Mouse (Mus musculus) liver, embryonic 16.5 days (tissue): Measurements from ENCODE around the gene Slc22a12. TPM values are rescaled to one million over a fixed set of nuclear protein-coding genes. Genes with fewer than 3 reads are reported as not detected.
A peak's percentile ranks its signal among the peaks of the same experiment; 100 is the strongest.

Source experiments
- ATAC-seq: fragments of 200-750 bp; cut with Nextera tagmentation; 2 replicates; pipeline ENCODE4 v1.8.0; 2017; ENCODE audit warnings: low read depth, mild to moderate bottlenecking, moderate number of reproducible peaks, moderate library complexity
- H3K27ac ChIP-seq: fragments of 300-500 bp; sonication (generic); 2 replicates; pipeline ENCODE4 v1.5.1; 2014; ENCODE audit warnings: mild to moderate bottlenecking, low read length
- H3K27me3 ChIP-seq: fragments of 300-500 bp; sonication (generic); 2 replicates; pipeline ENCODE4 v1.6.1; 2014; ENCODE audit warnings: low read depth, low read length, mixed read lengths; ENCODE audit not compliant: control insufficient read depth, insufficient read depth
- H3K36me3 ChIP-seq: fragments of 300-500 bp; sonication (generic); 2 replicates; pipeline ENCODE4 v1.6.1; 2014; ENCODE audit warnings: mild to moderate bottlenecking; ENCODE audit not compliant: control insufficient read depth, insufficient read depth
- H3K4me1 ChIP-seq: fragments of 300-500 bp; sonication (generic); 2 replicates; pipeline ENCODE4 v1.6.1; 2014; ENCODE audit warnings: low read depth, low read length, mixed read lengths; ENCODE audit not compliant: control insufficient read depth
- H3K4me2 ChIP-seq: fragments of 300-500 bp; sonication (generic); 2 replicates; pipeline ENCODE4 v1.6.1; 2014; ENCODE audit warnings: low read depth, low read length, mixed read lengths
- H3K4me3 ChIP-seq: fragments of 300-500 bp; sonication (generic); 2 replicates; pipeline ENCODE4 v1.5.1; 2014; ENCODE audit warnings: low read depth, mild to moderate bottlenecking, low read length
- H3K9ac ChIP-seq: fragments of 300-500 bp; sonication (generic); 2 replicates; pipeline ENCODE4 v1.6.1; 2014; ENCODE audit warnings: low read depth, low read length
- H3K9me3 ChIP-seq: fragments of 300-500 bp; sonication (generic); replicated peaks from 2 replicates; pipeline ENCODE4 v1.6.1; 2016; ENCODE audit warnings: low read length; ENCODE audit not compliant: control insufficient read depth
- WGBS: fragments of 180-500 bp; shearing (Covaris S2); extraction: QIAGEN DNeasy Blood & Tissue Kit; methylation state at CpG from one replicate; pipeline ENCODE4 v1.1.7; 2014; ENCODE audit not compliant: insufficient replicate concordance; 5-methylcytosine and 5-hydroxymethylcytosine counted together
- polyA plus RNA-seq: library from polyadenylated mRNA; unstranded; fragments of >200 nt; fragmentation: Nextera tagmentation; extraction: Ambion mirVana; gene quantifications from 2 replicates; pipeline ENCODE4 v1.2.1, GENCODE M21; 2015

The Slc22a12 gene
- polyA plus RNA-seq, 1 experiment from 2014 or later: not detected

GRCm38 (mm10) chr19:6502543-6503319, 40.1 kb downstream of the Slc22a12 start:
- no peaks in the 10 kb centered on the region; the same call in 1 of the 2 replicates for H3K4me1 ChIP-seq
- H3K27me3 ChIP-seq: peaks cover 80% of the 10 kb centered on the region
- H3K9me3 ChIP-seq: no peaks in the 10 kb centered on the region
- no peak for ATAC-seq
- H3K36me3 ChIP-seq: no peaks in the 10 kb centered on the region
- no peak overlapping the region for H3K27ac ChIP-seq
- H3K9ac ChIP-seq: no peak overlapping the region
- peak overlapping the region; percentile 10 for H3K4me3 ChIP-seq
- peak overlapping the region; percentile 46 for H3K4me2 ChIP-seq
- WGBS: 4% methylated on average over 20 of the region's 20 CpGs

GRCm38 (mm10) chr19:6502035-6502541, 40.7 kb downstream of the Slc22a12 start:
- Histone ChIP-seq H3K36me3 (no peaks in the 10 kb centered on the region), H3K4me2 (peak overlapping the region; percentile 46), H3K9ac (no peak overlapping the region), H3K4me1 (no peaks in the 10 kb centered on the region; the same call in 1 of the 2 replicates), H3K9me3 (no peaks in the 10 kb centered on the region), H3K27me3 (peaks cover 81% of the 10 kb centered on the region), H3K4me3 (peak overlapping the region; percentile 10), H3K27ac (no peak overlapping the region)
- WGBS: 1% methylated on average over 25 of the region's 25 CpGs
- no peak for ATAC-seq

- no peak for ATAC-seq
- no peaks in the 10 kb centered on the region; the same call in 1 of the 2 replicates for H3K4me1 ChIP-seq
- WGBS: 35% methylated on average over 2 of the region's 2 CpGs
These were observed 42.2 kb downstream of the Slc22a12 start for GRCm38 (mm10) chr19:6500636-6501025.

GRCm38 (mm10) chr19:6499860-6500635, 42.8 kb downstream of the Slc22a12 start:
- Histone ChIP-seq H3K27ac (no peak overlapping the region), H3K4me2 (no peak overlapping the region), H3K27me3 (peaks cover 88% of the 10 kb centered on the region), H3K4me1 (no peaks in the 10 kb centered on the region; the same call in 1 of the 2 replicates), H3K9me3 (no peaks in the 10 kb centered on the region), H3K36me3 (no peaks in the 10 kb centered on the region), H3K9ac (no peak overlapping the region), H3K4me3 (no peak overlapping the region)
- 29% methylated on average over 6 of the region's 6 CpGs for WGBS
- ATAC-seq: no peak

More at GRCm38 (mm10) chr19:6500636-6501025, 42.2 kb downstream of the Slc22a12 start:
- H3K4me2 ChIP-seq: no peak overlapping the region
- no peaks in the 10 kb centered on the region for H3K36me3 ChIP-seq
- peaks cover 85% of the 10 kb centered on the region for H3K27me3 ChIP-seq
- H3K27ac ChIP-seq: no peak overlapping the region
- H3K4me3 ChIP-seq: no peak overlapping the region
- no peak overlapping the region for H3K9ac ChIP-seq
- H3K9me3 ChIP-seq: no peaks in the 10 kb centered on the region

- H3K4me2 ChIP-seq: no peak overlapping the region
- no peaks in the 10 kb centered on the region for H3K9me3 ChIP-seq
- H3K4me3 ChIP-seq: no peak overlapping the region
- H3K36me3 ChIP-seq: no peaks in the 10 kb centered on the region
- no peak for ATAC-seq
- no peak overlapping the region for H3K9ac ChIP-seq
- no peaks in the 10 kb centered on the region; the same call in 1 of the 2 replicates for H3K4me1 ChIP-seq
- no peak overlapping the region for H3K27ac ChIP-seq
- H3K27me3 ChIP-seq: peaks cover 95% of the 10 kb centered on the region
- WGBS: 6% methylated on average over 24 of the region's 38 CpGs
These were observed 44.3 kb downstream of the Slc22a12 start for GRCm38 (mm10) chr19:6498350-6499131.

- under 1% methylated on average over 35 of the region's 39 CpGs for WGBS
- no peak for ATAC-seq
- Histone ChIP-seq H3K4me2 (0 out of 2 replicates have a peak overlapping the region, but pooled peaks have one; percentile 17), H3K27ac (no peak overlapping the region), H3K9ac (no peak overlapping the region), H3K4me3 (0 out of 2 replicates have a peak overlapping the region, but pooled peaks have one; percentile 11), H3K36me3 (no peaks in the 10 kb centered on the region), H3K9me3 (no peaks in the 10 kb centered on the region), H3K4me1 (no peaks in the 10 kb centered on the region; the same call in 1 of the 2 replicates), H3K27me3 (peaks cover 96% of the 10 kb centered on the region)
These were observed 45.0 kb downstream of the Slc22a12 start for GRCm38 (mm10) chr19:6497803-6498202.

- H3K36me3 ChIP-seq: no peaks in the 10 kb centered on the region
- H3K27ac ChIP-seq: no peak overlapping the region
- no peak overlapping the region for H3K4me3 ChIP-seq
- H3K4me1 ChIP-seq: no peaks in the 10 kb centered on the region
- no peaks in the 10 kb centered on the region for H3K9me3 ChIP-seq
- ATAC-seq: no peak
- no peak overlapping the region for H3K9ac ChIP-seq
- 0% methylated on average over 25 of the region's 39 CpGs for WGBS
- peaks cover 94% of the 10 kb centered on the region for H3K27me3 ChIP-seq
- H3K4me2 ChIP-seq: 0 out of 2 replicates have a peak overlapping the region, but pooled peaks have one; percentile 17
These were observed 45.6 kb downstream of the Slc22a12 start for GRCm38 (mm10) chr19:6497150-6497801.
